ENCODE assay signal across 8 mouse cellular contexts in genomic region chr4:45819208-45819931, GRCm38 (mm10). TPM values are rescaled to one million over a fixed set of nuclear protein-coding genes. Genes with fewer than 3 reads are reported as not detected.
DNase-seq lines count a peak whose midpoint lies in the region; ATAC-seq lines count a peak whose summit lies in the region.

No protein-coding gene starts in this region.

- peak overlapping the region; percentile 68 for H3K4me2 ChIP-seq in kidney, embryonic 15.5 days
- H3K4me2 ChIP-seq in embryonic facial prominence, embryonic 12.5 days (replicated peaks): peak overlapping the region; percentile 52
- H3K4me2 ChIP-seq in heart, embryonic 16.5 days (ENCODE audit: low read depth, low read length): peak overlapping the region; percentile 64

- H3K27me3 ChIP-seq in kidney, embryonic 15.5 days: peaks cover 35% of the 10 kb centered on the region
- peaks cover 26% of the 10 kb centered on the region for H3K27me3 ChIP-seq in embryonic facial prominence, embryonic 12.5 days
- H3K27me3 ChIP-seq in heart, embryonic 16.5 days (ENCODE audit: control insufficient read depth, insufficient read depth, low read length): peaks cover 11% of the 10 kb centered on the region
- H3K27me3 ChIP-seq in limb, embryonic 10.5 days (ENCODE audit: low read depth, poor library complexity, severe bottlenecking): peaks cover 35% of the 10 kb centered on the region
- peaks cover 41% of the 10 kb centered on the region for H3K27me3 ChIP-seq in midbrain, embryonic 10.5 days (ENCODE audit: low read depth, poor library complexity, severe bottlenecking)

- H3K4me1 ChIP-seq in kidney, embryonic 15.5 days: peaks cover 29% of the 10 kb centered on the region
- H3K4me1 ChIP-seq in embryonic facial prominence, embryonic 12.5 days: peaks cover 16% of the 10 kb centered on the region
- H3K4me1 ChIP-seq in heart, embryonic 16.5 days (ENCODE audit: control insufficient read depth, insufficient read depth, low read length): peaks cover 43% of the 10 kb centered on the region
- peaks cover 61% of the 10 kb centered on the region for H3K4me1 ChIP-seq in limb, embryonic 10.5 days
- H3K4me1 ChIP-seq in midbrain, embryonic 10.5 days: peaks cover 91% of the 10 kb centered on the region

- H3K9me3 ChIP-seq in kidney, embryonic 15.5 days (replicated peaks): no peaks in the 10 kb centered on the region
- no peaks in the 10 kb centered on the region for H3K9me3 ChIP-seq in embryonic facial prominence, embryonic 12.5 days
- no peaks in the 10 kb centered on the region for H3K9me3 ChIP-seq in heart, embryonic 16.5 days (replicated peaks; ENCODE audit: control insufficient read depth, low read length)
- H3K9me3 ChIP-seq in limb, embryonic 10.5 days (replicated peaks): no peaks in the 10 kb centered on the region
- 0 out of 2 replicates have a peak, but pooled peaks cover 4% of the 10 kb centered on the region for H3K9me3 ChIP-seq in midbrain, embryonic 10.5 days (replicated peaks)

- WGBS in kidney, embryonic 15.5 days: under 1% methylated on average over 17 of the region's 17 CpGs
- WGBS in embryonic facial prominence, embryonic 12.5 days: 2% methylated on average over 17 of the region's 17 CpGs
- WGBS in heart, embryonic 16.5 days: 2% methylated on average over 17 of the region's 17 CpGs
- WGBS in limb, embryonic 10.5 days: 2% methylated on average over 17 of the region's 17 CpGs
- 3% methylated on average over 17 of the region's 17 CpGs for WGBS in midbrain, embryonic 10.5 days

- no peak for DNase-seq in kidney, adult 11 months
- DNase-seq in limb, embryonic 10.5 days (ENCODE audit: low spot score): peak; percentile 75
- DNase-seq in midbrain, embryonic 10.5 days (ENCODE audit: low spot score): peak; percentile 76

- H3K36me3 ChIP-seq in kidney, embryonic 15.5 days: no peaks in the 10 kb centered on the region
- no peaks in the 10 kb centered on the region for H3K36me3 ChIP-seq in embryonic facial prominence, embryonic 12.5 days
- H3K36me3 ChIP-seq in heart, embryonic 16.5 days (ENCODE audit: control insufficient read depth, insufficient read depth): peaks cover 2% of the 10 kb centered on the region; the same call in 1 of the 2 replicates
- no peaks in the 10 kb centered on the region for H3K36me3 ChIP-seq in limb, embryonic 10.5 days
- H3K36me3 ChIP-seq in midbrain, embryonic 10.5 days: peaks cover 17% of the 10 kb centered on the region

- peak overlapping the region; percentile 2; the same call in 1 of the 2 replicates for H3K27ac ChIP-seq in kidney, embryonic 15.5 days
- peak overlapping the region; percentile 4; the same call in 1 of the 2 replicates for H3K27ac ChIP-seq in embryonic facial prominence, embryonic 12.5 days
- H3K27ac ChIP-seq in heart, embryonic 16.5 days (ENCODE audit: low read length): peak overlapping the region; percentile 94
- peak overlapping the region; percentile 85 for H3K27ac ChIP-seq in limb, embryonic 10.5 days
- H3K27ac ChIP-seq in midbrain, embryonic 10.5 days (replicated peaks): peak overlapping the region; percentile 92

- peak overlapping the region; percentile 33 for H3K4me3 ChIP-seq in kidney, embryonic 15.5 days (replicated peaks)
- peak overlapping the region; percentile 18 for H3K4me3 ChIP-seq in embryonic facial prominence, embryonic 12.5 days
- H3K4me3 ChIP-seq in heart, embryonic 16.5 days (ENCODE audit: low read length): peak overlapping the region; percentile 36
- H3K4me3 ChIP-seq in limb, embryonic 10.5 days: peak overlapping the region; percentile 45
- H3K4me3 ChIP-seq in midbrain, embryonic 10.5 days: peak overlapping the region; percentile 38

- ATAC-seq in kidney, embryonic 15.5 days (replicated peaks; ENCODE audit: low FRiP score): peak; percentile 61; the same call in 1 of the 2 replicates
- peak; percentile 62; the same call in 1 of the 2 replicates for ATAC-seq in embryonic facial prominence, embryonic 12.5 days (ENCODE audit: insufficient number of reproducible peaks, insufficient read depth, low FRiP score, low TSS enrichment)
- peak; percentile 91 for ATAC-seq in heart, embryonic 16.5 days (replicated peaks; ENCODE audit: extremely low read depth, insufficient read depth, low FRiP score)
- ATAC-seq in erythroblast, adult 5-6 weeks (replicated peaks; ENCODE audit: low FRiP score, poor library complexity, severe bottlenecking): no peak
- no peak for ATAC-seq in CD4-positive, CD25-positive, alpha-beta regulatory T cell, adult 4 months

- H3K9ac ChIP-seq in kidney, embryonic 15.5 days: peak overlapping the region; percentile 39; the same call in 1 of the 2 replicates
- peak overlapping the region; percentile 15; the same call in 1 of the 2 replicates for H3K9ac ChIP-seq in embryonic facial prominence, embryonic 12.5 days
- peak overlapping the region; percentile 64 for H3K9ac ChIP-seq in heart, embryonic 16.5 days (ENCODE audit: low read length)

RNA-seq across cellular contexts. Expression of gene Igfbpl1, which starts 7.4 kb away (rescaled TPM):
- polyA plus RNA-seq in kidney, embryonic 15.5 days (2015; fragmentation: Nextera tagmentation; extraction: Ambion mirVana): 0.06 and 0.10 TPM in 2 replicates
- 2.8 and 3.8 TPM in 2 replicates for polyA plus RNA-seq in embryonic facial prominence, embryonic 12.5 days (2016; fragmentation: Nextera tagmentation; extraction: Ambion mirVana)
- 1.5 TPM in 2 replicates for polyA plus RNA-seq in heart, embryonic 16.5 days (2015; fragmentation: Nextera tagmentation; extraction: Ambion mirVana)
- polyA plus RNA-seq in limb, embryonic 10.5 days (2016; fragmentation: Nextera tagmentation; extraction: Ambion mirVana): 0.28 and 0.48 TPM in 2 replicates
- polyA plus RNA-seq in midbrain, embryonic 10.5 days (2016; fragmentation: Nextera tagmentation; extraction: Ambion mirVana): 13.8 and 23.1 TPM in 2 replicates
- total RNA-seq in erythroblast, adult 5-6 weeks (2015; ENCODE audit: low replicate concordance): not detected in 2 replicates
- not detected in 2 replicates for total RNA-seq in erythroblast, adult 5-6 weeks (2017; ENCODE audit: low replicate concordance)
- polyA plus RNA-seq in CD4-positive, CD25-positive, alpha-beta regulatory T cell, adult 4 months (2017; shearing (Covaris generic)): not detected

RNA-seq across cellular contexts. Expression of gene Aldh1b1, which starts 20.5 kb away (rescaled TPM):
- 10.8 and 11.2 TPM in 2 replicates for polyA plus RNA-seq in kidney, embryonic 15.5 days (2015; fragmentation: Nextera tagmentation; extraction: Ambion mirVana)
- polyA plus RNA-seq in embryonic facial prominence, embryonic 12.5 days (2016; fragmentation: Nextera tagmentation; extraction: Ambion mirVana): 3.8 and 5.3 TPM in 2 replicates
- 173 and 184 TPM in 2 replicates for polyA plus RNA-seq in heart, embryonic 16.5 days (2015; fragmentation: Nextera tagmentation; extraction: Ambion mirVana)
- 2.5 and 2.9 TPM in 2 replicates for polyA plus RNA-seq in limb, embryonic 10.5 days (2016; fragmentation: Nextera tagmentation; extraction: Ambion mirVana)
- polyA plus RNA-seq in midbrain, embryonic 10.5 days (2016; fragmentation: Nextera tagmentation; extraction: Ambion mirVana): 4.6 and 5.1 TPM in 2 replicates
- total RNA-seq in erythroblast, adult 5-6 weeks (2015; ENCODE audit: low replicate concordance): 1.3 TPM in 2 replicates
- total RNA-seq in erythroblast, adult 5-6 weeks (2017; ENCODE audit: low replicate concordance): 1.6 and 2.2 TPM in 2 replicates
- polyA plus RNA-seq in CD4-positive, CD25-positive, alpha-beta regulatory T cell, adult 4 months (2017; shearing (Covaris generic)): 10 to 100 TPM in 1 of 2 experiments, 1 to 10 TPM in 1; 4.3 to 10.2 TPM

RNA-seq across cellular contexts. Expression of gene Stra6l, which starts 29.1 kb away (rescaled TPM):
- 0.57 and 0.84 TPM in 2 replicates for polyA plus RNA-seq in kidney, embryonic 15.5 days (2015; fragmentation: Nextera tagmentation; extraction: Ambion mirVana)
- polyA plus RNA-seq in embryonic facial prominence, embryonic 12.5 days (2016; fragmentation: Nextera tagmentation; extraction: Ambion mirVana): 0.13 and 0.15 TPM in 2 replicates
- 0.05 and 0.12 TPM in 2 replicates for polyA plus RNA-seq in heart, embryonic 16.5 days (2015; fragmentation: Nextera tagmentation; extraction: Ambion mirVana)
- 0.83 and 1.7 TPM in 2 replicates for polyA plus RNA-seq in limb, embryonic 10.5 days (2016; fragmentation: Nextera tagmentation; extraction: Ambion mirVana)
- polyA plus RNA-seq in midbrain, embryonic 10.5 days (2016; fragmentation: Nextera tagmentation; extraction: Ambion mirVana): 0.11 and 0.17 TPM in 2 replicates
- total RNA-seq in erythroblast, adult 5-6 weeks (2015; ENCODE audit: low replicate concordance): not detected in 2 replicates
- total RNA-seq in erythroblast, adult 5-6 weeks (2017; ENCODE audit: low replicate concordance): not detected in 2 replicates
- under 1 TPM in 1 of 2 experiments, not detected in 1; 0.27 TPM for polyA plus RNA-seq in CD4-positive, CD25-positive, alpha-beta regulatory T cell, adult 4 months (2017; shearing (Covaris generic))

Comparison
In these comparisons a context has a peak if more than half of its experiments do, and no peak if none do; other contexts are left out.
1. ATAC-seq: peak in kidney, embryonic 15.5 days (single experiment), embryonic facial prominence, embryonic 12.5 days (single experiment) and heart, embryonic 16.5 days (single experiment); none in erythroblast, adult 5-6 weeks (single experiment) and CD4-positive, CD25-positive, alpha-beta regulatory T cell, adult 4 months (single experiment).
2. H3K27ac ChIP-seq: peak in every context shown above with its lines; median percentile 94 in heart, embryonic 16.5 days; 92 in midbrain, embryonic 10.5 days; 85 in limb, embryonic 10.5 days; 4 in embryonic facial prominence, embryonic 12.5 days; 2 in kidney, embryonic 15.5 days.
3. RNA of gene Aldh1b1, which starts 20.5 kb away (polyA plus RNA-seq): 173 to 184 TPM in heart, embryonic 16.5 days; 10.8 to 11.2 TPM in kidney, embryonic 15.5 days, 4.3 to 10.2 TPM in CD4-positive, CD25-positive, alpha-beta regulatory T cell, adult 4 months, 4.6 to 5.1 TPM in midbrain, embryonic 10.5 days, 3.8 to 5.3 TPM in embryonic facial prominence, embryonic 12.5 days and 2.5 to 2.9 TPM in limb, embryonic 10.5 days; every median in the first group is over 10 times any median in the second.
4. Peak in every context shown above with its lines, with median percentiles within 50 percentile points of each other: H3K4me2 ChIP-seq, H3K4me3 ChIP-seq and H3K9ac ChIP-seq.